Mouse (Mus musculus): ENCODE results near the gene Coq8b.
"Not testable (repeated sequence)": the region's sequence is repeated elsewhere in the genome, so short reads cannot be mapped to it uniquely, and the experiment has no call there.

Coq8b gene

GRCm38 (mm10) chr7:27228865-27229264, 4.0 kb upstream of the Coq8b start:
- DNase-seq (ENCODE audit: low spot score) = no peak

- DNase-seq (ENCODE audit: low spot score) = no peak
These were observed 2.0 kb upstream of the Coq8b start for GRCm38 (mm10) chr7:27230781-27231180.

GRCm38 (mm10) chr7:27231693-27232331, 1.0 kb upstream of the Coq8b start:
- peak; percentile 85 for DNase-seq (ENCODE audit: low spot score)

- no peak for DNase-seq (ENCODE audit: low spot score)
These were observed 477 bp downstream of the Coq8b start for GRCm38 (mm10) chr7:27233300-27233699.

GRCm38 (mm10) chr7:27235726-27236125, 2.9 kb downstream of the Coq8b start:
- peak; percentile 79 for DNase-seq (ENCODE audit: low spot score)

- DNase-seq (ENCODE audit: low spot score) = no peak
These were observed 4.7 kb downstream of the Coq8b start for GRCm38 (mm10) chr7:27237527-27237926.

GRCm38 (mm10) chr7:27238568-27238967, 5.7 kb downstream of the Coq8b start:
- no peak for DNase-seq (ENCODE audit: low spot score)

GRCm38 (mm10) chr7:27243211-27243610, 10.4 kb downstream of the Coq8b start:
- no peak for DNase-seq (ENCODE audit: low spot score)

- DNase-seq (ENCODE audit: low spot score) = not testable (repeated sequence)
These were observed 11.3 kb downstream of the Coq8b start for GRCm38 (mm10) chr7:27244088-27244487.

- no peak for DNase-seq (ENCODE audit: low spot score)
These were observed 16.3 kb downstream of the Coq8b start for GRCm38 (mm10) chr7:27249146-27249545.

GRCm38 (mm10) chr7:27249928-27250327, 17.1 kb downstream of the Coq8b start:
- no peak for DNase-seq (ENCODE audit: low spot score)

GRCm38 (mm10) chr7:27251946-27252345, 19.1 kb downstream of the Coq8b start:
- no peak for DNase-seq (ENCODE audit: low spot score)

GRCm38 (mm10) chr7:27255721-27256120, 22.9 kb downstream of the Coq8b start:
- peak; percentile 53 for DNase-seq (ENCODE audit: low spot score)

GRCm38 (mm10) chr7:27257046-27257851, 24.4 kb downstream of the Coq8b start:
- peak; percentile 66 for DNase-seq (ENCODE audit: low spot score)

- DNase-seq (ENCODE audit: low spot score) = no peak
These were observed 25.0 kb downstream of the Coq8b start for GRCm38 (mm10) chr7:27257852-27258204.

- peak; percentile 92 for DNase-seq (ENCODE audit: low spot score)
These were observed 25.5 kb downstream of the Coq8b start, which contains the start of gene Numbl for GRCm38 (mm10) chr7:27258205-27258899. Gene Numbl (plus strand): TSS chr7:27258433.

GRCm38 (mm10) chr7:27259271-27259721, 26.5 kb downstream of the Coq8b start:
- peak; percentile 16 for DNase-seq (ENCODE audit: low spot score)

- DNase-seq (ENCODE audit: low spot score) = peak; percentile 21
These were observed 26.9 kb downstream of the Coq8b start for GRCm38 (mm10) chr7:27259771-27260170.

GRCm38 (mm10) chr7:27260856-27261255, 28.0 kb downstream of the Coq8b start:
- no peak for DNase-seq (ENCODE audit: low spot score)

- no peak for DNase-seq (ENCODE audit: low spot score)
These were observed 29.1 kb downstream of the Coq8b start for GRCm38 (mm10) chr7:27261888-27262287.

GRCm38 (mm10) chr7:27264761-27265160, 31.9 kb downstream of the Coq8b start:
- DNase-seq (ENCODE audit: low spot score) = no peak

- DNase-seq (ENCODE audit: low spot score) = no peak
These were observed 33.8 kb downstream of the Coq8b start for GRCm38 (mm10) chr7:27266515-27267128.
